Mouse (Mus musculus) limb, embryonic 13.5 days (tissue): ENCODE results near the gene Stip1. TPM values are rescaled to one million over a fixed set of nuclear protein-coding genes. Genes with fewer than 3 reads are reported as not detected.
A peak's percentile ranks its signal among the peaks of the same experiment; 100 is the strongest.

Source experiments
- ATAC-seq: fragments of 200-750 bp; cut with Nextera tagmentation; 2 replicates; pipeline ENCODE4 v1.8.0; 2017; ENCODE audit warnings: low read depth, moderate number of reproducible peaks, moderate TSS enrichment; ENCODE audit not compliant: low FRiP score
- H3K27ac ChIP-seq: fragments of 300-500 bp; sonication (generic); 2 replicates; pipeline ENCODE4 v1.5.1; 2015; ENCODE audit warnings: inconsistent platforms, mild to moderate bottlenecking, moderate library complexity
- H3K27me3 ChIP-seq: fragments of 300-500 bp; sonication (generic); 2 replicates; pipeline ENCODE4 v1.6.1; 2015; ENCODE audit warnings: mild to moderate bottlenecking, inconsistent platforms
- H3K36me3 ChIP-seq: fragments of 300-500 bp; sonication (generic); 2 replicates; pipeline ENCODE4 v1.6.1; 2015; ENCODE audit warnings: inconsistent platforms, mild to moderate bottlenecking, moderate library complexity
- H3K4me1 ChIP-seq: fragments of 300-500 bp; sonication (generic); 2 replicates; pipeline ENCODE4 v1.6.1; 2015; ENCODE audit warnings: inconsistent platforms
- H3K4me2 ChIP-seq: fragments of 300-500 bp; sonication (generic); replicated peaks from 2 replicates; pipeline ENCODE4 v1.6.1; 2015; ENCODE audit warnings: inconsistent platforms, mild to moderate bottlenecking, moderate library complexity
- H3K4me3 ChIP-seq: fragments of 300-500 bp; sonication (generic); 2 replicates; pipeline ENCODE4 v1.5.1; 2015; ENCODE audit warnings: moderate library complexity, mild to moderate bottlenecking, inconsistent platforms
- H3K9ac ChIP-seq: fragments of 300-500 bp; sonication (generic); 2 replicates; pipeline ENCODE4 v1.6.1; 2015; ENCODE audit warnings: mild to moderate bottlenecking, inconsistent platforms
- H3K9me3 ChIP-seq: fragments of 300-500 bp; sonication (generic); 2 replicates; pipeline ENCODE4 v1.6.1; 2016; ENCODE audit warnings: inconsistent platforms
- WGBS: fragments of 180-500 bp; shearing (Covaris S2); methylation state at CpG from one replicate; pipeline ENCODE4 v1.1.7; 2015; 5-methylcytosine and 5-hydroxymethylcytosine counted together
- polyA plus RNA-seq: library from polyadenylated mRNA; unstranded; fragments of >200 nt; fragmentation: Nextera tagmentation; extraction: Ambion mirVana; gene quantifications from 2 replicates; pipeline ENCODE4 v1.2.1, GENCODE M21; 2015

Gene Stip1
- polyA plus RNA-seq, 1 experiment from 2014 or later = 278 TPM

DNA sequence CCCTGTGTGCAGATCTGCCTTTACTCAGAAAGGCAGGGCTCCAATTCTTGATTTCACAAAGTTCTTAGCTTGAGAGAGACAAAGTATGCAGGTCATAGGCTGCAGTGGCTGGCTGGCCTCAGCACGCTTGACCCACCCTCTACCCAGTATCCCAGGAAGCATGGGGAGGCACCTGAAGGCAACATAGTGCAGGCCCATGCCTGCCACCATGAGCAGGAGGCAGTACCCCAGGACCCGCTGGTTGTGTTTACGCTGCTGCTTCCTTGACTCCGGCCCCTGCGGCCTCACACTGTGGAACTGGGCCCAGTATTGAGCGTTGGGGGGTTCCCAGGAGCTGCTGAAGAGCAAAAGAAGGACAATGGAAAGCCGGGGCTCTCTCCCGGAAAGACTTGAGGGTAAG is 50.5 kb downstream of the Stip1 start:
- Histone ChIP-seq H3K36me3 (peaks cover 16% of the 10 kb centered on the region), H3K4me2 (no peak overlapping the region), H3K27me3 (no peaks in the 10 kb centered on the region), H3K4me1 (peaks cover 35% of the 10 kb centered on the region), H3K4me3 (no peak overlapping the region), H3K9me3 (no peaks in the 10 kb centered on the region), H3K9ac (no peak overlapping the region), H3K27ac (no peak overlapping the region)
- 90% methylated on average over 8 of the region's 8 CpGs for WGBS
- ATAC-seq = no peak

DNA sequence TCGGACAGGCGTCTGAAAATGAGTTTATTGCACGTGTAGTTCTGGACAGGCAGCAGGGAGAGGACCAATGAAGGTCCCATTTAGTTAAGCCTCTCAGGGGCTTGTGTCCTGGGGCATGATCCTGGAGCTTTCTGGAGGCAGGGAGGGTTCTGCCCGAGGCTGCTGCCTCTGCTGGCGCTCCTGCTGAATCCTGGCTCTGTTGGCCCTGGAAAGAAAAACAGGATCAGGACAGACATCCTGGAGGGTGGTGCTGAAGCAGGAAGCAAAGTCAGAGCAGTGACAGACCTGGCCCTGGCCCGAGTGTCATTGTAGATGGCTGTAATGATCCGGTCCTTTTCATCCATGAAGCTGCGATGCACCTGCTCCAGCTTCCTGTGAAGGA is 51.9 kb downstream of the Stip1 start:
- H3K4me3 ChIP-seq = peak overlapping the region; percentile 87
- H3K4me1 ChIP-seq = peaks cover 28% of the 10 kb centered on the region
- no peaks in the 10 kb centered on the region for H3K9me3 ChIP-seq
- peak overlapping the region; percentile 94 for H3K9ac ChIP-seq
- peak overlapping the region; percentile 83; the same call in 1 of the 2 replicates for H3K27ac ChIP-seq
- H3K27me3 ChIP-seq = no peaks in the 10 kb centered on the region
- H3K36me3 ChIP-seq = peaks cover 28% of the 10 kb centered on the region
- peak overlapping the region; percentile 90 for H3K4me2 ChIP-seq
- WGBS = 3% methylated on average over 8 of the region's 8 CpGs
- no peak for ATAC-seq

DNA sequence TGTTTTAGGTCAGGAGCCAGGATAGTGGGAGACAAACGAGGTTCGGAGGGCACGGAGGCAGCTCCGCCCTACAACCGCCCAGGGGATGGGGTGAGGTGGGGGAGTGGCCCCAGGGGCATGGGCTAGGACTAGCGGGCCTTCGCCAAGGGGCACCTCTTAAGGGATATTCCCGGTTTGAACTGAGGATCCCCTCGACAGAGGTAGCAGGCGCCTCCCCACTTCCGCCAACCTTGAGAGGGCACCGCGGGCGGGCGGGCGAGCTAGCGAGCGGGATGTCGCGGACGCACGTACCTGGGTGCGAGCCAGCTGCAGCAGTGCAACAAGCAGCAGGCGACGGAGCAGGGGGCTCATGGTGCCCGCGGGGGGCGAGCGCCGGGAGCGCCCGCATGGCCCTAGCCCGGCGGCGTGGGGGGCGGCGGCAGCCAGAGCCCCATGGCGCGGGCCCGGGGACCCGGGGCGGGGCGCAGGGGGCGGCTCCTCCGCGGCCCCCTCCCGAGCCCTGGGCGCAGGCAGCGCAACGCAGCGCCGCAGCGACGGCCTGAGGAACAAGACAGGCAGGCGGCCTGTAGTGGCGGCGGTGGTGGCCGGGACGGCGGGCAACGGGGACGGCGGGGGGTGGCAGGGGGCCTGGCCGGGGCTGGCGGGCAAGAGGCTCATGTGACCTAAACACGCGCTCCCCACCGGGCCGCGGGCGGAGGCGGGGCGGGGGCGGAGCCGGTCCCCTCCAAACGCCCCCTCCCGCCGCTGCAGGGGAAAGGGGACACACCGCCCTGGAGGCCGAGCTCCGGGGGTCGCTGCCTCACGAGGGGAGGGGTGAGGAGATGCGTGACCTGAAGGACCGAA is 52.5 kb downstream of the Stip1 start, which contains the start of gene Vegfb:
Vegfb (minus strand) TSS at position 591 of the 843 bp plus-strand sequence.
- Histone ChIP-seq H3K4me1 (peaks cover 26% of the 10 kb centered on the region), H3K4me3 (peak within 1 kb of the TSS; percentile 87), H3K4me2 (peak within 1 kb of the TSS; percentile 90), H3K9me3 (no peaks in the 10 kb centered on the region), H3K27me3 (no peaks in the 10 kb centered on the region), H3K27ac (peak within 1 kb of the TSS; percentile 83), H3K36me3 (peaks cover 34% of the 10 kb centered on the region), H3K9ac (peak within 1 kb of the TSS; percentile 94)
- peak; percentile 66 for ATAC-seq
- 2% methylated on average over 70 of the region's 85 CpGs for WGBS

- peaks cover 42% of the 10 kb centered on the region for H3K36me3 ChIP-seq
- no peaks in the 10 kb centered on the region for H3K9me3 ChIP-seq
- ATAC-seq = no peak
- 0 out of 2 replicates have a peak overlapping the region, but pooled peaks have one; percentile 83 for H3K27ac ChIP-seq
- H3K4me1 ChIP-seq = peaks cover 23% of the 10 kb centered on the region
- H3K9ac ChIP-seq = peak overlapping the region; percentile 94
- 82% methylated on average over 10 of the region's 10 CpGs for WGBS
- H3K4me3 ChIP-seq = peak overlapping the region; percentile 87
- no peaks in the 10 kb centered on the region for H3K27me3 ChIP-seq
- peak overlapping the region; percentile 90 for H3K4me2 ChIP-seq
These were observed 53.6 kb downstream of the Stip1 start for GRCm38 (mm10) chr19:6985951-6986708.

GRCm38 (mm10) chr19:6985300-6985699 is 54.5 kb downstream of the Stip1 start:
- Histone ChIP-seq H3K4me2 (no peak overlapping the region), H3K9ac (0 out of 2 replicates have a peak overlapping the region, but pooled peaks have one; percentile 94), H3K9me3 (no peaks in the 10 kb centered on the region), H3K4me3 (no peak overlapping the region), H3K27me3 (no peaks in the 10 kb centered on the region), H3K4me1 (peaks cover 27% of the 10 kb centered on the region), H3K36me3 (peaks cover 42% of the 10 kb centered on the region), H3K27ac (no peak overlapping the region)
- no peak for ATAC-seq
- 80% methylated on average over 19 of the region's 19 CpGs for whole genome bisulfite sequencing

- ATAC-seq = no peak
- no peaks in the 10 kb centered on the region for H3K27me3 ChIP-seq
- 95% methylated on average over 5 of the region's 5 CpGs for WGBS
These were observed 56.1 kb downstream of the Stip1 start for GRCm38 (mm10) chr19:6983621-6984020.

DNA sequence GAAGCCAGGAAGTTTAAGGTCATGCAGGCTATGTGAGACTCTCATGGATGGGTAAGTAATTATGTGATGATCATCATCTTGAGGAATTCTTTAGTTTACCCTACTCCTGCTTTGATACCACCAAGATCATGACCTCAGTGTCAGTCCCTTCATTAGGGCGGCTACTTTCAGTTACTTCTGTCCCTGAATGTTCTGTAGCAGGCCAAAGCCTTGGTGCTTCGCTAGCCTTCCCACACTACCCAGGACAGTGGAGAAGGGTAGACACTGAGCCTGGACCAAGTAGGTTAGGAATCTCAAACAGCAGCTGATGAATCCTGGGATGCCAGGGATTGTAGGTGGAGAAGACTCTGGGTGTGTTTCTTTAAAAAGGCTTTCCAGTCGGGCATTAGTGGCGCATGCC is 58.3 kb downstream of the Stip1 start:
- H3K36me3 ChIP-seq = peaks cover 56% of the 10 kb centered on the region
- H3K27me3 ChIP-seq = no peaks in the 10 kb centered on the region
- no peak for ATAC-seq
- WGBS = 90% methylated on average over 4 of the region's 4 CpGs
- H3K4me1 ChIP-seq = peaks cover 46% of the 10 kb centered on the region
- peak overlapping the region; percentile 93 for H3K4me2 ChIP-seq
- 0 out of 2 replicates have a peak overlapping the region, but pooled peaks have one; percentile 35 for H3K9ac ChIP-seq
- peak overlapping the region; percentile 70 for H3K4me3 ChIP-seq
- H3K9me3 ChIP-seq = no peaks in the 10 kb centered on the region
- no peak overlapping the region for H3K27ac ChIP-seq

More at GRCm38 (mm10) chr19:6983621-6984020, 56.1 kb downstream of the Stip1 start:
- Histone ChIP-seq H3K9ac (no peak overlapping the region), H3K4me1 (peaks cover 36% of the 10 kb centered on the region), H3K4me3 (no peak overlapping the region), H3K36me3 (peaks cover 41% of the 10 kb centered on the region), H3K27ac (no peak overlapping the region), H3K9me3 (no peaks in the 10 kb centered on the region), H3K4me2 (no peak overlapping the region)

DNA sequence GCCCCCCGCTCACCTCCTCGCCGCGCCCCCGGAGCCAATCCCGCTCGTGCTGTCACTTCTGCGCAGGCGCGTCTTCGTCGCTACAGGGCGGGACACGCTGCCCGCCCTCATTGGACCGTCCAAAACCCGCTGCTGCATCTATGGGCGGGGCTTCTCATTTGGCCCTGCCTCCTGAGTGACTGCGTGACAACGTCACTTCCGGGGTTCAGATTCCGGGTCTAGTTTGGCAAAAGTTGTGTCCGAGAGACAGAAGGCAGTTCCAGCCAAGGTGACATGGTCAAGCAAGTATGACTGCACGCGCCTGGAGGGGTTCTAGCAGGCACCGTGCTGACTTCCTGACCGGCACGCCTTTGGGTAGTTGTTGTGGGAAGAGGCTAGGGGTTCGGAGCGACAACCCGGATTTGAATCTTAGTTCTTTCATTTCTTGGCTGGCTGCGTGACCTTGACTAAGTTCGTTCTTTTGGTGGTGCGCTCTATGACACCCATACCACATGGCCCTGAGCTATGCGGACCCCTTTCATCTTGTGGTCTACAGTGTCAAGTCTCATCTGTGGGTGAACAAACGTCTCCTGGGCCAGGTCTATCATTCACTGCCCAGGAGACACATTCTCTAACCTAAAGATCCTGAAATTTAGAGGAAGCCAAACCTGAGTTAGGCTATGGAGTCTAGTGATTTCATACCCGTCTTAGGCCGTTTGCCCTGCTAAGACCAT is 59.2 kb downstream of the Stip1 start, which contains the start of gene Fkbp2:
Fkbp2 (minus strand) TSS at position 121 of the 713 bp plus-strand sequence.
- no peaks in the 10 kb centered on the region for H3K9me3 ChIP-seq
- 1% methylated on average over 38 of the region's 38 CpGs for WGBS
- H3K9ac ChIP-seq = peak within 1 kb of the TSS; percentile 82
- H3K27ac ChIP-seq = peak within 1 kb of the TSS; percentile 87
- H3K4me2 ChIP-seq = peak within 1 kb of the TSS; percentile 93
- peak; percentile 88 for ATAC-seq
- H3K36me3 ChIP-seq = peaks cover 55% of the 10 kb centered on the region
- peak within 1 kb of the TSS; percentile 70 for H3K4me3 ChIP-seq
- H3K27me3 ChIP-seq = no peaks in the 10 kb centered on the region
- H3K4me1 ChIP-seq = peaks cover 47% of the 10 kb centered on the region

- Histone ChIP-seq H3K4me1 (peaks cover 47% of the 10 kb centered on the region), H3K4me3 (peak overlapping the region; percentile 70), H3K9ac (peak overlapping the region; percentile 82), H3K9me3 (no peaks in the 10 kb centered on the region), H3K36me3 (peaks cover 47% of the 10 kb centered on the region), H3K27me3 (no peaks in the 10 kb centered on the region), H3K27ac (peak overlapping the region; percentile 87), H3K4me2 (peak overlapping the region; percentile 93)
- ATAC-seq = peak; percentile 90
- WGBS = 1% methylated on average over 59 of the region's 59 CpGs
These were observed 60.0 kb downstream of the Stip1 start for GRCm38 (mm10) chr19:6979486-6980380.

DNA sequence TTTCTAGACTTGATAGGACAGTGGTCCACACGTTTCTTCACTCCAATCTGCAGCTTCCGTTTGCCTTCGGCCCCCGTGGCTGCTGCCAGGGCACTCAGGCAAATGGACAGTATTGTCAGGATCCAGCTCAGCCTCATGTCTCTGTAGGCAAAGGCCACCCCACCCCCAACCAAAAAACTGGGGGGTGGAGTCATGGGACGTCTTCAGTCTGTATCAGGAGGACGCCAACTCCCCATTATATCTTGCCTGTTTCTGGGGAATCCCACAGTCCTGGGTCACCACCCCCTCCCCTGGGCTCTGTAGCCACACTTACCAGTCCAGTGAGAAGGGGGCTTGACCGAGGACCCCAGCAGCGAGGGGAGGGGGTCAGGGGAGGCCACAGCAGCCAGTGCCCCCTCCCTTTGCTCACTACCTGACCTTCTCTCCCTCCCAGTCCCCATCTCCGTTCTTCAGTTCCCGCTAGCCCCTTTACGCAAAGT is 60.7 kb downstream of the Stip1 start:
- H3K9me3 ChIP-seq = no peaks in the 10 kb centered on the region
- H3K4me1 ChIP-seq = peaks cover 47% of the 10 kb centered on the region
- H3K9ac ChIP-seq = peak overlapping the region; percentile 68
- H3K27ac ChIP-seq = peak overlapping the region; percentile 28; the same call in 1 of the 2 replicates
- ATAC-seq = no peak
- peaks cover 43% of the 10 kb centered on the region for H3K36me3 ChIP-seq
- WGBS = 16% methylated on average over 11 of the region's 11 CpGs
- peak overlapping the region; percentile 70 for H3K4me3 ChIP-seq
- no peaks in the 10 kb centered on the region for H3K27me3 ChIP-seq
- H3K4me2 ChIP-seq = peak overlapping the region; percentile 93

- 50% methylated on average over 3 of the region's 3 CpGs for WGBS
- Histone ChIP-seq H3K36me3 (peaks cover 39% of the 10 kb centered on the region), H3K27me3 (no peaks in the 10 kb centered on the region), H3K4me1 (peaks cover 52% of the 10 kb centered on the region), H3K4me2 (peak overlapping the region; percentile 93), H3K9ac (peak overlapping the region; percentile 68; the same call in 1 of the 2 replicates), H3K9me3 (no peaks in the 10 kb centered on the region), H3K4me3 (peak overlapping the region; percentile 70), H3K27ac (no peak overlapping the region; the same call in 1 of the 2 replicates)
- ATAC-seq = no peak
These were observed 61.2 kb downstream of the Stip1 start for GRCm38 (mm10) chr19:6978639-6978974.
